Mouse (Mus musculus): ENCODE data around the gene Tsx. TPM values are rescaled to one million over a fixed set of nuclear protein-coding genes. Genes with fewer than 3 reads are reported as not detected.
"Not testable (repeated sequence)": the region's sequence is repeated elsewhere in the genome, so short reads cannot be mapped to it uniquely, and the experiment has no call there.

Gene Tsx
- polyA plus RNA-seq, 1 experiment from 2014 or later = not detected

- H3K9me3 ChIP-seq (ENCODE audit: control insufficient read depth, low read length) = no peaks in the 10 kb centered on the region
- peak overlapping the region; percentile 70 for H3K4me2 ChIP-seq (ENCODE audit: low read length)
- no peaks in the 10 kb centered on the region for H3K36me3 ChIP-seq (ENCODE audit: control insufficient read depth, insufficient read depth, low read length)
- peaks cover 33% of the 10 kb centered on the region for H3K27me3 ChIP-seq (ENCODE audit: control insufficient read depth, insufficient read depth, low read length)
- no peak overlapping the region for H3K27ac ChIP-seq (replicated peaks in 1 of 2; ENCODE audit: control insufficient read depth in 1 of 2, insufficient read depth in 1 of 2, low read depth in 2 of 2, low read length in 2 of 2)
- 7% methylated on average over 34 of the region's 34 CpGs for WGBS
- H3K4me1 ChIP-seq (ENCODE audit: control insufficient read depth in 2 of 2, insufficient read depth in 2 of 2, low read length in 2 of 2) = no peaks in the 10 kb centered on the region
- H3K9ac ChIP-seq (ENCODE audit: low read length) = peak overlapping the region; percentile 34; the same call in 1 of the 2 replicates
- H3K4me3 ChIP-seq (ENCODE audit: control insufficient read depth in 1 of 2, insufficient read depth in 1 of 2, low read depth in 1 of 2, low read length in 2 of 2) = peak overlapping the region; percentile 33 to 37
- no peak for ATAC-seq (ENCODE audit: insufficient number of reproducible peaks, insufficient read depth, low FRiP score, low read depth)
Measured at GRCm38 (mm10) chrX:103447539-103448169, 33.4 kb downstream of the Tsx start.

- not testable (repeated sequence) for H3K4me1 ChIP-seq (ENCODE audit: control insufficient read depth in 2 of 2, insufficient read depth in 2 of 2, low read length in 2 of 2); H3K9me3 ChIP-seq (ENCODE audit: control insufficient read depth, low read length); H3K27ac ChIP-seq (replicated peaks in 1 of 2; ENCODE audit: control insufficient read depth in 1 of 2, insufficient read depth in 1 of 2, low read depth in 2 of 2, low read length in 2 of 2); ATAC-seq (ENCODE audit: insufficient number of reproducible peaks, insufficient read depth, low FRiP score, low read depth); H3K9ac ChIP-seq (ENCODE audit: low read length); H3K36me3 ChIP-seq (ENCODE audit: control insufficient read depth, insufficient read depth, low read length)
- Histone ChIP-seq H3K4me3 (ENCODE audit: control insufficient read depth in 1 of 2, insufficient read depth in 1 of 2, low read depth in 1 of 2, low read length in 2 of 2) (peak overlapping the region in 1 of 2 experiments; percentile 37; a peak in 3 of 4 replicates), H3K4me2 (ENCODE audit: low read length) (peak overlapping the region; percentile 70), H3K27me3 (ENCODE audit: control insufficient read depth, insufficient read depth, low read length) (peaks cover 33% of the 10 kb centered on the region)
- WGBS = 34% methylated on average over 10 of the region's 13 CpGs
Measured at GRCm38 (mm10) chrX:103448429-103448828, 34.2 kb downstream of the Tsx start.

- ATAC-seq (ENCODE audit: insufficient number of reproducible peaks, insufficient read depth, low FRiP score, low read depth); H3K9ac ChIP-seq (ENCODE audit: low read length); H3K27ac ChIP-seq (replicated peaks in 1 of 2; ENCODE audit: control insufficient read depth in 1 of 2, insufficient read depth in 1 of 2, low read depth in 2 of 2, low read length in 2 of 2); H3K9me3 ChIP-seq (ENCODE audit: control insufficient read depth, low read length); H3K4me1 ChIP-seq (ENCODE audit: control insufficient read depth in 2 of 2, insufficient read depth in 2 of 2, low read length in 2 of 2); H3K36me3 ChIP-seq (ENCODE audit: control insufficient read depth, insufficient read depth, low read length); H3K4me3 ChIP-seq (ENCODE audit: control insufficient read depth in 1 of 2, insufficient read depth in 1 of 2, low read depth in 1 of 2, low read length in 2 of 2); H3K4me2 ChIP-seq (ENCODE audit: low read length): not testable (repeated sequence)
- peaks cover 33% of the 10 kb centered on the region for H3K27me3 ChIP-seq (ENCODE audit: control insufficient read depth, insufficient read depth, low read length)
- WGBS = 59% methylated on average over 17 of the region's 27 CpGs
Measured at GRCm38 (mm10) chrX:103448943-103449722, 34.9 kb downstream of the Tsx start.

GRCm38 (mm10) chrX:103452815-103453214 lies 38.5 kb downstream of the Tsx start:
- ATAC-seq (ENCODE audit: insufficient number of reproducible peaks, insufficient read depth, low FRiP score, low read depth) = no peak
- WGBS = 75% methylated on average over 6 of the region's 6 CpGs
- no peaks in the 10 kb centered on the region for H3K9me3 ChIP-seq (ENCODE audit: control insufficient read depth, low read length)

GRCm38 (mm10) chrX:103460056-103460455 lies 45.8 kb downstream of the Tsx start:
- Histone ChIP-seq H3K27me3 (ENCODE audit: control insufficient read depth, insufficient read depth, low read length) (no peaks in the 10 kb centered on the region), H3K9ac (ENCODE audit: low read length) (no peak overlapping the region), H3K4me1 (ENCODE audit: control insufficient read depth in 2 of 2, insufficient read depth in 2 of 2, low read length in 2 of 2) (no peaks in the 10 kb centered on the region), H3K4me2 (ENCODE audit: low read length) (no peak overlapping the region), H3K9me3 (ENCODE audit: control insufficient read depth, low read length) (no peaks in the 10 kb centered on the region), H3K4me3 (ENCODE audit: control insufficient read depth in 1 of 2, insufficient read depth in 1 of 2, low read depth in 1 of 2, low read length in 2 of 2) (no peak overlapping the region), H3K27ac (replicated peaks in 1 of 2; ENCODE audit: control insufficient read depth in 1 of 2, insufficient read depth in 1 of 2, low read depth in 2 of 2, low read length in 2 of 2) (no peak overlapping the region), H3K36me3 (ENCODE audit: control insufficient read depth, insufficient read depth, low read length) (no peaks in the 10 kb centered on the region; the same call in 1 of the 2 replicates)
- 72% methylated on average over 5 of the region's 5 CpGs for WGBS
- ATAC-seq (ENCODE audit: insufficient number of reproducible peaks, insufficient read depth, low FRiP score, low read depth) = no peak

More at GRCm38 (mm10) chrX:103452815-103453214, 38.5 kb downstream of the Tsx start:
- H3K27ac ChIP-seq (replicated peaks in 1 of 2; ENCODE audit: control insufficient read depth in 1 of 2, insufficient read depth in 1 of 2, low read depth in 2 of 2, low read length in 2 of 2) = no peak overlapping the region
- H3K27me3 ChIP-seq (ENCODE audit: control insufficient read depth, insufficient read depth, low read length) = peaks cover 8% of the 10 kb centered on the region; the same call in 1 of the 2 replicates
- no peak overlapping the region for H3K9ac ChIP-seq (ENCODE audit: low read length)
- no peak overlapping the region for H3K4me3 ChIP-seq (ENCODE audit: control insufficient read depth in 1 of 2, insufficient read depth in 1 of 2, low read depth in 1 of 2, low read length in 2 of 2)
- no peaks in the 10 kb centered on the region for H3K36me3 ChIP-seq (ENCODE audit: control insufficient read depth, insufficient read depth, low read length)
- no peak overlapping the region for H3K4me2 ChIP-seq (ENCODE audit: low read length)
- no peaks in the 10 kb centered on the region for H3K4me1 ChIP-seq (ENCODE audit: control insufficient read depth in 2 of 2, insufficient read depth in 2 of 2, low read length in 2 of 2)

GRCm38 (mm10) chrX:103468998-103469397 lies 54.7 kb downstream of the Tsx start:
- ATAC-seq (ENCODE audit: insufficient number of reproducible peaks, insufficient read depth, low FRiP score, low read depth) = no peak
- Histone ChIP-seq H3K9ac (ENCODE audit: low read length) (no peak overlapping the region), H3K9me3 (ENCODE audit: control insufficient read depth, low read length) (no peaks in the 10 kb centered on the region), H3K36me3 (ENCODE audit: control insufficient read depth, insufficient read depth, low read length) (peaks cover 7% of the 10 kb centered on the region; the same call in 1 of the 2 replicates), H3K4me3 (ENCODE audit: control insufficient read depth in 1 of 2, insufficient read depth in 1 of 2, low read depth in 1 of 2, low read length in 2 of 2) (no peak overlapping the region), H3K4me2 (ENCODE audit: low read length) (no peak overlapping the region), H3K27me3 (ENCODE audit: control insufficient read depth, insufficient read depth, low read length) (no peaks in the 10 kb centered on the region), H3K4me1 (ENCODE audit: control insufficient read depth in 2 of 2, insufficient read depth in 2 of 2, low read length in 2 of 2) (no peaks in the 10 kb centered on the region), H3K27ac (replicated peaks in 1 of 2; ENCODE audit: control insufficient read depth in 1 of 2, insufficient read depth in 1 of 2, low read depth in 2 of 2, low read length in 2 of 2) (no peak overlapping the region)
- 72% methylated on average over 2 of the region's 2 CpGs for WGBS

- 74% methylated on average over 3 of the region's 3 CpGs for WGBS
Measured at GRCm38 (mm10) chrX:103472346-103472745, 58.1 kb downstream of the Tsx start.

More at GRCm38 (mm10) chrX:103472346-103472745, 58.1 kb downstream of the Tsx start:
- Histone ChIP-seq H3K27ac (replicated peaks in 1 of 2; ENCODE audit: control insufficient read depth in 1 of 2, insufficient read depth in 1 of 2, low read depth in 2 of 2, low read length in 2 of 2) (no peak overlapping the region), H3K27me3 (ENCODE audit: control insufficient read depth, insufficient read depth, low read length) (no peaks in the 10 kb centered on the region), H3K9ac (ENCODE audit: low read length) (no peak overlapping the region), H3K4me3 (ENCODE audit: control insufficient read depth in 1 of 2, insufficient read depth in 1 of 2, low read depth in 1 of 2, low read length in 2 of 2) (no peak overlapping the region), H3K9me3 (ENCODE audit: control insufficient read depth, low read length) (no peaks in the 10 kb centered on the region), H3K4me2 (ENCODE audit: low read length) (no peak overlapping the region), H3K36me3 (ENCODE audit: control insufficient read depth, insufficient read depth, low read length) (0 out of 2 replicates have a peak, but pooled peaks cover 2% of the 10 kb centered on the region), H3K4me1 (ENCODE audit: control insufficient read depth in 2 of 2, insufficient read depth in 2 of 2, low read length in 2 of 2) (no peaks in the 10 kb centered on the region)
- no peak for ATAC-seq (ENCODE audit: insufficient number of reproducible peaks, insufficient read depth, low FRiP score, low read depth)
